Mouse (Mus musculus) heart, embryonic 10.5 days (tissue): ENCODE measurements around the gene Olfr1339. TPM values are rescaled to one million over a fixed set of nuclear protein-coding genes. Genes with fewer than 3 reads are reported as not detected.

ENCODE experiments used
- DNase-seq: peaks from one replicate; pipeline ENCODE4 v3.0.0-alpha.2; 2017; ENCODE audit warnings: low spot score
- H3K27ac ChIP-seq: fragments of 300-500 bp; sonication (generic); 2 replicates; pipeline ENCODE4 v1.5.1; 2016; ENCODE audit warnings: mild to moderate bottlenecking
- H3K27me3 ChIP-seq: fragments of 300-500 bp; sonication (generic); 2 replicates; pipeline ENCODE4 v1.6.1; 2016; ENCODE audit warnings: mild to moderate bottlenecking; ENCODE audit not compliant: poor library complexity, insufficient read depth, severe bottlenecking
- H3K36me3 ChIP-seq: fragments of 300-500 bp; sonication (generic); 2 replicates; pipeline ENCODE4 v1.6.1; 2016; ENCODE audit warnings: mild to moderate bottlenecking, moderate library complexity
- H3K4me1 ChIP-seq: fragments of 300-500 bp; sonication (generic); 2 replicates; pipeline ENCODE4 v1.6.1; 2016; ENCODE audit warnings: mild to moderate bottlenecking
- H3K4me3 ChIP-seq: fragments of 300-500 bp; sonication (generic); 2 replicates; pipeline ENCODE4 v1.5.1; 2016; ENCODE audit warnings: mild to moderate bottlenecking, moderate library complexity
- H3K9me3 ChIP-seq: fragments of 300-500 bp; sonication (generic); 2 replicates; pipeline ENCODE4 v1.6.1; 2016; ENCODE audit warnings: mild to moderate bottlenecking, moderate library complexity
- WGBS: fragments of 180-500 bp; shearing (Covaris S2); methylation state at CpG from one replicate; pipeline ENCODE4 v1.1.7; 2016; 5-methylcytosine and 5-hydroxymethylcytosine counted together
- polyA plus RNA-seq: library from polyadenylated mRNA; unstranded; fragments of >200 nt; fragmentation: Nextera tagmentation; extraction: Ambion mirVana; gene quantifications from 2 replicates; pipeline ENCODE4 v1.2.1, GENCODE M21; 2016

The Olfr1339 gene
- polyA plus RNA-seq, 1 experiment from 2014 or later, result not detected

DNA sequence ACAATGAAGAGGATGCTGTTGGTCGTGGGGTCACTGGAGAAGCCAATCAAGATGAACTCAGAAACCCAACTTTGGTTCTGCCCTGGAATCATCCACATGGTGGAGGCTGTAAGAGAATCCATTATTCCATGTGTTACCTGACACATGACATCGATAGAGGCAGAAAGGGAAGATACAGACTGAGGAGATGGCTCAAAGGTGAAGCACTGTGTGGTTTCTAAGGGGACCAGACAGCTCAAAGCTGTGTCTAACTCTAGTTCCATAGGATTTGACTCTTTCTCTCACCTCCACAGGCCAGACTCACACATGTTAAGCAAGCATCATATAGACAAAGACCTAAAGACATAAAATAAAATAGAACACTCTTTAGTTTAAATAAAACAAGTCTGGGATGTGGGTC, 50.5 kb downstream of the Olfr1339 start, which contains the start of gene Olfr1337:
Olfr1337 (minus strand) TSS at position 101 of the 400 bp plus-strand sequence.
- 70% methylated on average over 2 of the region's 2 CpGs for WGBS
- H3K27me3 ChIP-seq, result no peaks in the 10 kb centered on the region
- DNase-seq, result no peak

More for the DNA sequence above, 50.5 kb downstream of the Olfr1339 start, which contains the start of gene Olfr1337:
- Histone ChIP-seq H3K27ac (no peak within 1 kb of the TSS), H3K9me3 (no peaks in the 10 kb centered on the region), H3K4me3 (no peak within 1 kb of the TSS), H3K36me3 (no peaks in the 10 kb centered on the region), H3K4me1 (peaks cover 6% of the 10 kb centered on the region; the same call in 1 of the 2 replicates)

Other genes starting within 250 kb of the Olfr1339 start
- gene Tie1, start 242.1 kb upstream of the Olfr1339 start, polyA plus RNA-seq, result 36.5 and 54.4 TPM in 2 replicates
- 0.70 and 1.7 TPM in 2 replicates for gene 2610528J11Rik, start 205.2 kb upstream of the Olfr1339 start, polyA plus RNA-seq
- 0.32 and 0.69 TPM in 2 replicates for gene Tmem125, start 188.1 kb upstream of the Olfr1339 start, polyA plus RNA-seq
- 0.84 and 1.1 TPM in 2 replicates for gene Cfap57, start 111.4 kb upstream of the Olfr1339 start, polyA plus RNA-seq
- 110 and 166 TPM in 2 replicates for gene Ebna1bp2, start 111.4 kb upstream of the Olfr1339 start, polyA plus RNA-seq
- not detected in 2 replicates for gene Olfr62, start 73.2 kb upstream of the Olfr1339 start, polyA plus RNA-seq
- not detected in 2 replicates for gene Olfr1342, start 39.4 kb upstream of the Olfr1339 start, polyA plus RNA-seq
- gene Olfr1341, start 28.7 kb upstream of the Olfr1339 start, polyA plus RNA-seq, result 0.03 TPM in 1 of 2 replicates, not detected in the other
- not detected in 2 replicates for gene Olfr1340, start 12.0 kb upstream of the Olfr1339 start, polyA plus RNA-seq
- gene Olfr1338, start 26.6 kb downstream of the Olfr1339 start, polyA plus RNA-seq, result not detected in 2 replicates
- gene Olfr1337, start 50.4 kb downstream of the Olfr1339 start, polyA plus RNA-seq, result not detected in 2 replicates
- not detected in 2 replicates for gene Olfr1335, start 77.8 kb downstream of the Olfr1339 start, polyA plus RNA-seq
- gene Olfr1333, start 104.1 kb downstream of the Olfr1339 start, polyA plus RNA-seq, result not detected in 2 replicates
- gene Olfr1331, start 132.5 kb downstream of the Olfr1339 start, polyA plus RNA-seq, result not detected in 2 replicates
- 0.04 and 0.10 TPM in 2 replicates for gene Olfr1330, start 156.4 kb downstream of the Olfr1339 start, polyA plus RNA-seq
- not detected in 2 replicates for gene Olfr1329, start 185.3 kb downstream of the Olfr1339 start, polyA plus RNA-seq
- gene Olfr1328, start 206.4 kb downstream of the Olfr1339 start, polyA plus RNA-seq, result 0.05 TPM in 1 of 2 replicates, not detected in the other
- not detected in 2 replicates for gene Lao1, start 229.4 kb downstream of the Olfr1339 start, polyA plus RNA-seq